Mouse (Mus musculus): ENCODE measurements around the gene Nudt7. TPM values are rescaled to one million over a fixed set of nuclear protein-coding genes. Genes with fewer than 3 reads are reported as not detected.

Gene Nudt7
- polyA plus RNA-seq, 1 experiment from 2014 or later = 15.6 TPM

GRCm38 (mm10) chr8:114109365-114110140 is 23.8 kb upstream of the Nudt7 start:
- Histone ChIP-seq H3K36me3 (ENCODE audit: control insufficient read depth, insufficient read depth, low read length) (no peaks in the 10 kb centered on the region), H3K4me1 (ENCODE audit: control insufficient read depth, insufficient read depth, low read length) (no peaks in the 10 kb centered on the region), H3K27me3 (ENCODE audit: control insufficient read depth, insufficient read depth, low read length) (no peaks in the 10 kb centered on the region), H3K4me2 (replicated peaks; ENCODE audit: low read depth, low read length) (no peak overlapping the region), H3K27ac (ENCODE audit: low read depth, low read length) (no peak overlapping the region), H3K9me3 (ENCODE audit: control insufficient read depth, low read length) (no peaks in the 10 kb centered on the region), H3K9ac (ENCODE audit: low read depth, low read length) (no peak overlapping the region), H3K4me3 (ENCODE audit: low read length) (no peak overlapping the region)
- WGBS = 74% methylated on average over 20 of the region's 20 CpGs
- no peak for ATAC-seq (ENCODE audit: low FRiP score, low TSS enrichment)

DNA sequence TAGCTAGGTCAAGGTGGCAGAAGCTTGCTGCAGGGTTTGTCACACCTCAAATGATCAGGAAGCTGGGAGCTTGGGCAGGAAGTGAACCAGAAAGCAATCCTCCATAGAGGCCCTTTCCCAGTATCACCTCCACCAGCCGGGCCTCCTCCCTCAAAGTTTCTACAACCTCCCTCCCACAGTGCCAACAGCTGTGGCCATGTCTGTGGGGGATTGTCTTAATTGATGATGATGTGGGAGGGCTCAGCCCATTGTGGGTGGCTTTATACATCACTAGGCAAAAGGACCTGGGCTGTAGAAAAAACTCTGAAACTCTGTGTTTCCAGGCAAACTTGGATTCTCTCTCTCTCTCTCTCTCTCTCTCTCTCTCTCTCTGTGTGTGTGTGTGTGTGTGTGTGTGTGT is 18.3 kb upstream of the Nudt7 start:
- Histone ChIP-seq H3K36me3 (ENCODE audit: control insufficient read depth, insufficient read depth, low read length) (no peaks in the 10 kb centered on the region), H3K9ac (ENCODE audit: low read depth, low read length) (no peak overlapping the region), H3K27me3 (ENCODE audit: control insufficient read depth, insufficient read depth, low read length) (no peaks in the 10 kb centered on the region), H3K4me3 (ENCODE audit: low read length) (no peak overlapping the region), H3K4me2 (replicated peaks; ENCODE audit: low read depth, low read length) (no peak overlapping the region), H3K27ac (ENCODE audit: low read depth, low read length) (no peak overlapping the region), H3K9me3 (ENCODE audit: control insufficient read depth, low read length) (no peaks in the 10 kb centered on the region), H3K4me1 (ENCODE audit: control insufficient read depth, insufficient read depth, low read length) (no peaks in the 10 kb centered on the region)
- whole genome bisulfite sequencing = 39% methylated on average over 1 of the region's 1 CpGs
- ATAC-seq (ENCODE audit: low FRiP score, low TSS enrichment) = 0 out of 2 replicates have a peak, but pooled peaks have one; percentile 32

GRCm38 (mm10) chr8:114116049-114116448 is 17.3 kb upstream of the Nudt7 start:
- no peaks in the 10 kb centered on the region for H3K9me3 ChIP-seq (ENCODE audit: control insufficient read depth, low read length)
- no peaks in the 10 kb centered on the region for H3K27me3 ChIP-seq (ENCODE audit: control insufficient read depth, insufficient read depth, low read length)
- 5% methylated on average over 2 of the region's 2 CpGs for WGBS
- no peak overlapping the region for H3K27ac ChIP-seq (ENCODE audit: low read depth, low read length)
- no peaks in the 10 kb centered on the region for H3K36me3 ChIP-seq (ENCODE audit: control insufficient read depth, insufficient read depth, low read length)
- no peak overlapping the region for H3K9ac ChIP-seq (ENCODE audit: low read depth, low read length)
- no peak overlapping the region for H3K4me2 ChIP-seq (replicated peaks; ENCODE audit: low read depth, low read length)
- no peak for ATAC-seq (ENCODE audit: low FRiP score, low TSS enrichment)
- H3K4me3 ChIP-seq (ENCODE audit: low read length) = no peak overlapping the region
- no peaks in the 10 kb centered on the region for H3K4me1 ChIP-seq (ENCODE audit: control insufficient read depth, insufficient read depth, low read length)

DNA sequence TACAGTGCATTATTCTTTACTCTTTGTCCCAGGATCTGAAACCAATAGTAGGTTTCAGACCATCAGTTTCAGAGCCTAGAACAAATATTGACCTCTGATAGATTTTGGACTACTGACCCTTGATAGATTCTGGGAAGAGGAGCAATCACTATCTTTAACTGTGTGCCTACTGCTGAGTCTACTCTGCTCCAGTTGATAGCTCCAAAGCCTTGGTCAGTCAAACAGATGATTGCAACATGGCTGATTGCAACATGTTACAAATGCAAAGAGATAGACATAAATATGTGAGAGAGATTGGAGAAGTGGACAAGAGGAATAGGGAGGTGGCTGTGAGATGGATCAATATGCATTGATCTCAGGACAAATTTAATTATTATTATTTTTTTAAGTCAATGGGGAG is 15.9 kb upstream of the Nudt7 start:
- H3K27me3 ChIP-seq (ENCODE audit: control insufficient read depth, insufficient read depth, low read length) = no peaks in the 10 kb centered on the region
- H3K4me2 ChIP-seq (replicated peaks; ENCODE audit: low read depth, low read length) = no peak overlapping the region
- no peak overlapping the region for H3K4me3 ChIP-seq (ENCODE audit: low read length)
- H3K27ac ChIP-seq (ENCODE audit: low read depth, low read length) = no peak overlapping the region
- no peaks in the 10 kb centered on the region for H3K9me3 ChIP-seq (ENCODE audit: control insufficient read depth, low read length)
- H3K9ac ChIP-seq (ENCODE audit: low read depth, low read length) = no peak overlapping the region
- no peaks in the 10 kb centered on the region for H3K4me1 ChIP-seq (ENCODE audit: control insufficient read depth, insufficient read depth, low read length)
- no peak for ATAC-seq (ENCODE audit: low FRiP score, low TSS enrichment)
- no peaks in the 10 kb centered on the region for H3K36me3 ChIP-seq (ENCODE audit: control insufficient read depth, insufficient read depth, low read length)

DNA sequence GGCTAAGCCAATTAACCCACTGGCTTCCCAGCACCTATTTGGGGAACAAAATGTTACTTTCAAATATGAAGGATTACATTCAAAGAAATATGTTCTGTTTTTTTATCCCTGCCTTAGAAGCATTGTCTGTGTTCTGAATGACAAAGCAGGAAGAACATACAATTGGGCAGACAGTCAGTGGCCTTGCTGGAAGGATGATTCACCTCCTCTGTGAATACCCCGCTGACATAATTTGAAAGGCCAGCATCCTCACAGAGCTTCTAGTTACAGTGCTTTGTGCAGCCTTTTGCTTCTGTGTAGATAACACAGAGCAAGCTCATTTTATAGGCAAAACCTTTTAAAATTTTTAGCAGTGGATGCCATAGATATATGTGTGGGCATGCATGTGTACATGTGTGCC is 11.6 kb upstream of the Nudt7 start:
- no peak for ATAC-seq (ENCODE audit: low FRiP score, low TSS enrichment)
- Histone ChIP-seq H3K4me3 (ENCODE audit: low read length) (no peak overlapping the region), H3K9me3 (ENCODE audit: control insufficient read depth, low read length) (no peaks in the 10 kb centered on the region), H3K27ac (ENCODE audit: low read depth, low read length) (no peak overlapping the region), H3K9ac (ENCODE audit: low read depth, low read length) (no peak overlapping the region), H3K4me2 (replicated peaks; ENCODE audit: low read depth, low read length) (no peak overlapping the region), H3K4me1 (ENCODE audit: control insufficient read depth, insufficient read depth, low read length) (no peaks in the 10 kb centered on the region), H3K36me3 (ENCODE audit: control insufficient read depth, insufficient read depth, low read length) (no peaks in the 10 kb centered on the region), H3K27me3 (ENCODE audit: control insufficient read depth, insufficient read depth, low read length) (no peaks in the 10 kb centered on the region)
- 93% methylated on average over 1 of the region's 1 CpGs for WGBS

DNA sequence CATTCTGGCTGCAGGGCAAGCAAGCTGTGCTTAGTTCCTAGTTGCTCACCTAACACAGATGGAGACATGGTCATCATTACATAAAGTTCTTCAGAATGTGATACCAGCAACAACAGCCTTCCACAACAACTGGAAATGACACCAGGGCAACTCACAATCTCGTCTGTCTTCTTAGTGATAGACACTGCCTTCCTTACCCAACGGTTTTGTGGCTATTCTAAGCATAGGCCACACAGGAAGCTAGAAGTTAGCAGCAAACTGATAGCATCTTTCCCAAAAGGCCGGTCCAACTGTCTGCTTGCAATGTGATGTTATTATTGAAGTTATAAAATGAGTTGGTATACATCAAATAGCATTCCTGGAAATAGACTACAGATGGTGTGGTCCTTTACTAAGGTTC is 9.7 kb upstream of the Nudt7 start:
- Histone ChIP-seq H3K27ac (ENCODE audit: low read depth, low read length) (no peak overlapping the region), H3K4me2 (replicated peaks; ENCODE audit: low read depth, low read length) (no peak overlapping the region), H3K27me3 (ENCODE audit: control insufficient read depth, insufficient read depth, low read length) (no peaks in the 10 kb centered on the region), H3K9me3 (ENCODE audit: control insufficient read depth, low read length) (no peaks in the 10 kb centered on the region), H3K4me3 (ENCODE audit: low read length) (no peak overlapping the region), H3K4me1 (ENCODE audit: control insufficient read depth, insufficient read depth, low read length) (no peaks in the 10 kb centered on the region), H3K36me3 (ENCODE audit: control insufficient read depth, insufficient read depth, low read length) (no peaks in the 10 kb centered on the region), H3K9ac (ENCODE audit: low read depth, low read length) (no peak overlapping the region)
- ATAC-seq (ENCODE audit: low FRiP score, low TSS enrichment) = no peak
- 65% methylated on average over 3 of the region's 3 CpGs for WGBS

DNA sequence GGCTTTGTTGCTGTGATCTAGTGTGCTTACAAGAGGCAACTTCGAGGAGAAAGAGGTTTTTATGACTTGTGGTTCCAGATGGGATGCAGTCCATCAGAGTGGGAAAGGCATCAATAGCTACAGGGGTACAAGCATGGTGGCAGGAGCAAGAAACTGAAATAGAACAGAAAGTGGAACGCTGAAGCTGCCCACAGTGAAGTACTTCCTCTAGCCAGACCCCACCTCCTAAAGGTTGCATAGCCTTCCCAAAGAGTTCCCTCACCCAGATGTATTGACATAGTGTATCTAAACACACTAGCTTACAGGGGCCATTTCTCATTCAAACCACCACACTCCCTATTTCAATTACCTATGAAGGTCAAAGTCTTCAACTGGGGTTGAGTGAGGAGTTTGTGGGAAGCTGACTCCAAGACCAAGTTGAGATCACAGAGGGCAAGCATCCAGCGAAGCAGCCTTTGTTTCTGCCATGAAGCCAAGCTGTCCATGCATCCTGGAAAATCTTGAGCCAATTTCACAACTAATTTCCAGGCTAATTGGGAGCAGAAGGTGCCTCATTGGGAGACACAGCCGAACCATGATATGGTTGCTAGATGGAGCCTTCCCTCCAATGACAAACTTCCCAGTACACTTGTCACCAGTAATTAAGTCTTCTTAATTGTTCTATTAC is 9.1 kb upstream of the Nudt7 start:
- no peaks in the 10 kb centered on the region for H3K9me3 ChIP-seq (ENCODE audit: control insufficient read depth, low read length)
- no peak for ATAC-seq (ENCODE audit: low FRiP score, low TSS enrichment)
- H3K27me3 ChIP-seq (ENCODE audit: control insufficient read depth, insufficient read depth, low read length) = no peaks in the 10 kb centered on the region
- 81% methylated on average over 4 of the region's 4 CpGs for WGBS
- no peak overlapping the region for H3K27ac ChIP-seq (ENCODE audit: low read depth, low read length)
- H3K4me1 ChIP-seq (ENCODE audit: control insufficient read depth, insufficient read depth, low read length) = no peaks in the 10 kb centered on the region
- H3K36me3 ChIP-seq (ENCODE audit: control insufficient read depth, insufficient read depth, low read length) = no peaks in the 10 kb centered on the region
- H3K4me2 ChIP-seq (replicated peaks; ENCODE audit: low read depth, low read length) = no peak overlapping the region
- no peak overlapping the region for H3K4me3 ChIP-seq (ENCODE audit: low read length)
- H3K9ac ChIP-seq (ENCODE audit: low read depth, low read length) = no peak overlapping the region

DNA sequence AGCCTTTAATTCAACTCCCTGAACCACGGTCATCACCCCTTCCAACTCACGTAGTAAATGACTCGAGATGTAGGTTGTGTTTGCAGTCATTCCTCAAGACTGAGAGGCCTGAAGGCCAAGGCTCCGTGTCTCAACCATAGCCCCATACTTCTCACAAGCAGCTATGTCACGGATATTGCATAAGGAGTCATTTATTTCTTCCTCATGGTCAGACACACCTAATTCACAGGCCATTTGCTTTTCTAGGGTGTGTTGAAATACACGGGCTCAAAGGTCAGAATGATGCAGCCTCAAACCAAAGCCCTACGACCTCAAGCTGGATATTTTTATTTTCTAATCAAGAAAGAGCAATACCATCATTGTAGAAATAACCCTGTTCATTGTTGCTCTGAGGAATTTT is 2.5 kb upstream of the Nudt7 start:
- no peak for ATAC-seq (ENCODE audit: low FRiP score, low TSS enrichment)
- Histone ChIP-seq H3K27me3 (ENCODE audit: control insufficient read depth, insufficient read depth, low read length) (no peaks in the 10 kb centered on the region), H3K4me2 (replicated peaks; ENCODE audit: low read depth, low read length) (no peak overlapping the region), H3K9me3 (ENCODE audit: control insufficient read depth, low read length) (no peaks in the 10 kb centered on the region), H3K4me3 (ENCODE audit: low read length) (no peak overlapping the region), H3K27ac (ENCODE audit: low read depth, low read length) (no peak overlapping the region), H3K4me1 (ENCODE audit: control insufficient read depth, insufficient read depth, low read length) (no peaks in the 10 kb centered on the region), H3K9ac (ENCODE audit: low read depth, low read length) (no peak overlapping the region), H3K36me3 (ENCODE audit: control insufficient read depth, insufficient read depth, low read length) (no peaks in the 10 kb centered on the region)
- 84% methylated on average over 7 of the region's 7 CpGs for WGBS

- Histone ChIP-seq H3K36me3 (ENCODE audit: control insufficient read depth, insufficient read depth, low read length) (no peaks in the 10 kb centered on the region), H3K27ac (ENCODE audit: low read depth, low read length) (no peak overlapping the region), H3K4me1 (ENCODE audit: control insufficient read depth, insufficient read depth, low read length) (no peaks in the 10 kb centered on the region), H3K9me3 (ENCODE audit: control insufficient read depth, low read length) (no peaks in the 10 kb centered on the region), H3K4me2 (replicated peaks; ENCODE audit: low read depth, low read length) (no peak overlapping the region), H3K9ac (ENCODE audit: low read depth, low read length) (no peak overlapping the region), H3K27me3 (ENCODE audit: control insufficient read depth, insufficient read depth, low read length) (no peaks in the 10 kb centered on the region), H3K4me3 (ENCODE audit: low read length) (no peak overlapping the region)
- WGBS = 89% methylated on average over 4 of the region's 4 CpGs
- no peak for ATAC-seq (ENCODE audit: low FRiP score, low TSS enrichment)
These were observed 1.9 kb upstream of the Nudt7 start for GRCm38 (mm10) chr8:114131421-114131820.

Data from kidney, embryonic 14.5 days (tissue).